Mouse (Mus musculus) bone marrow, adult 2 months (tissue): Measurements from ENCODE around the gene Rprml. TPM values are rescaled to one million over a fixed set of nuclear protein-coding genes. Genes with fewer than 3 reads are reported as not detected.

ENCODE experiments used
- H3K27ac ChIP-seq: fragments of 200-500 bp; 2 replicates; pipeline ENCODE4 v1.5.1; 2012; ENCODE audit warnings: low read depth, mild to moderate bottlenecking, control low read depth, inconsistent platforms, low read length; ENCODE audit not compliant: control insufficient read depth, poor library complexity, insufficient read depth
- H3K4me1 ChIP-seq: fragments of 200-500 bp; 2 replicates; pipeline ENCODE4 v1.6.1; 2011; ENCODE audit warnings: low read length; ENCODE audit not compliant: control insufficient read depth, insufficient read depth
- H3K4me3 ChIP-seq: fragments of 200-500 bp; replicated peaks from 2 replicates; pipeline ENCODE3; 2011; ENCODE audit warnings: mild to moderate bottlenecking, low read depth, low read length, control low read depth; ENCODE audit not compliant: control insufficient read depth
- CTCF ChIP-seq: fragments of 200-500 bp; IDR thresholded peaks from 2 replicates; pipeline ENCODE4 v1.5.1; 2011; ENCODE audit warnings: low read length, control low read depth; ENCODE audit not compliant: control insufficient read depth, insufficient read depth
- POLR2A ChIP-seq: fragments of 200-500 bp; IDR thresholded peaks from 2 replicates; pipeline ENCODE4 v1.6.1; 2011; ENCODE audit warnings: low read depth, mild to moderate bottlenecking, control low read depth, low read length, borderline replicate concordance; ENCODE audit not compliant: control insufficient read depth
- WGBS: fragments of 180-500 bp; shearing (Covaris S2); methylation state at CpG from one replicate; pipeline ENCODE4 v1.1.7; 2018; 5-methylcytosine and 5-hydroxymethylcytosine counted together
- polyA plus RNA-seq: library from polyadenylated mRNA; stranded (reverse); fragments of >200 nt; gene quantifications from 2 replicates; pipeline ENCODE4 v1.2.4, GENCODE M21; 2011; ENCODE audit warnings: low replicate concordance; ENCODE audit not compliant: missing spikeins, insufficient read depth, insufficient read length

The Rprml gene
- polyA plus RNA-seq, 1 experiment: not detected

GRCm38 (mm10) chr11:103639407-103639946 is 9.9 kb upstream of the Rprml start:
- H3K4me3 ChIP-seq: no peak overlapping the region
- 3% methylated on average over 10 of the region's 10 CpGs for WGBS
- no peak overlapping the region for H3K27ac ChIP-seq
- TF ChIP-seq POLR2A: no peak
- peak; percentile 91 for TF ChIP-seq CTCF
- no peaks in the 10 kb centered on the region for H3K4me1 ChIP-seq

- H3K4me1 ChIP-seq: no peaks in the 10 kb centered on the region
- H3K27ac ChIP-seq: no peak overlapping the region
- 62% methylated on average over 9 of the region's 9 CpGs for WGBS
- TF ChIP-seq POLR2A (no peak), CTCF (no peak)
- no peak overlapping the region for H3K4me3 ChIP-seq
These were observed 6.2 kb upstream of the Rprml start for GRCm38 (mm10) chr11:103643211-103643610.

- Histone ChIP-seq H3K4me3 (no peak overlapping the region), H3K27ac (no peak overlapping the region), H3K4me1 (no peaks in the 10 kb centered on the region)
- WGBS: 62% methylated on average over 8 of the region's 8 CpGs
- TF ChIP-seq CTCF (no peak), POLR2A (no peak)
These were observed 3.6 kb upstream of the Rprml start for GRCm38 (mm10) chr11:103645731-103646130.

- no peak overlapping the region for H3K27ac ChIP-seq
- no peaks in the 10 kb centered on the region for H3K4me1 ChIP-seq
- TF ChIP-seq POLR2A (no peak), CTCF (no peak)
- H3K4me3 ChIP-seq: no peak overlapping the region
- 63% methylated on average over 6 of the region's 6 CpGs for WGBS
These were observed 3.1 kb upstream of the Rprml start for GRCm38 (mm10) chr11:103646301-103646700.

- Histone ChIP-seq H3K4me3 (no peak overlapping the region), H3K4me1 (no peaks in the 10 kb centered on the region), H3K27ac (no peak overlapping the region)
- TF ChIP-seq CTCF (no peak), POLR2A (no peak)
- WGBS: 12% methylated on average over 11 of the region's 11 CpGs
These were observed 1.3 kb upstream of the Rprml start for GRCm38 (mm10) chr11:103647921-103648620.

GRCm38 (mm10) chr11:103648656-103649055 is 714 bp upstream of the Rprml start:
- Histone ChIP-seq H3K4me1 (no peaks in the 10 kb centered on the region), H3K27ac (no peak overlapping the region), H3K4me3 (no peak overlapping the region)
- TF ChIP-seq CTCF (no peak), POLR2A (no peak)
- 31% methylated on average over 7 of the region's 7 CpGs for WGBS

GRCm38 (mm10) chr11:103649983-103650493 is 668 bp downstream of the Rprml start:
- H3K4me1 ChIP-seq: no peaks in the 10 kb centered on the region
- WGBS: 3% methylated on average over 37 of the region's 37 CpGs
- no peak overlapping the region for H3K27ac ChIP-seq
- no peak for TF ChIP-seq POLR2A
- TF ChIP-seq CTCF: no peak
- H3K4me3 ChIP-seq: no peak overlapping the region

- 66% methylated on average over 6 of the region's 6 CpGs for WGBS
- Histone ChIP-seq H3K4me3 (no peak overlapping the region), H3K27ac (no peak overlapping the region), H3K4me1 (no peaks in the 10 kb centered on the region)
- TF ChIP-seq POLR2A (no peak), CTCF (no peak)
These were observed 2.1 kb downstream of the Rprml start for GRCm38 (mm10) chr11:103651426-103651825.

GRCm38 (mm10) chr11:103653359-103653965 is 4.1 kb downstream of the Rprml start:
- H3K4me1 ChIP-seq: no peaks in the 10 kb centered on the region
- WGBS: 67% methylated on average over 10 of the region's 10 CpGs
- no peak overlapping the region for H3K4me3 ChIP-seq
- H3K27ac ChIP-seq: no peak overlapping the region
- TF ChIP-seq POLR2A: no peak
- TF ChIP-seq CTCF: no peak
